Mouse (Mus musculus): Measurements from ENCODE around the gene Ppp1r9b. TPM values are rescaled to one million over a fixed set of nuclear protein-coding genes. Genes with fewer than 3 reads are reported as not detected.

Ppp1r9b gene
- total and polyA plus RNA-seq, 2 experiments from 2014 or later, result 20.4 to 217 TPM

DNA sequence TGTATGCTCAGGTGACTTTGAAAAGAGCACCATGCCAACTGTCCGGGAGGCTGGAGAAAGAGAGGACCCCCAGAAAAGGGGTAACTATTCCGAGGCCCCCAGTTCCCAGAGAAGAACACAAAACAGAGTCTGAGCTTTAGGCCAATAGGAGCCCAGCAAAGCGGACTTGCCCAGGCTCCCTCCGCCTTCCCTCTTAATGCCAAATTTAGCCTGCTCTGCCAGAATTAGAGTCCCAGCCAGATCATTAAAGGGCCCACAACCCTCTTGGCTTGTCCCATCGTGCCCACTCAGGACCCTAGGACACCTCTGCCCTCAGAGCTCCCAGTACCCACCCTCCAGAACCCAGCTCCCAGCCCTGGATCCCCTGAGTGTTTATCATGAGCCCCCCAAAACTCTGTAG, 17.9 kb upstream of the Ppp1r9b start:
- TF ChIP-seq CTCF (IDR thresholded peaks at IDR 0.05), result no peak
- WGBS, result 65% methylated on average over 5 of the region's 5 CpGs
- H3K27ac ChIP-seq (ENCODE audit: low read depth, low read length), result no peak overlapping the region
- H3K9ac ChIP-seq (replicated peaks; ENCODE audit: low read length, poor library complexity, severe bottlenecking), result no peak overlapping the region
- H3K4me2 ChIP-seq (ENCODE audit: low read depth, low read length, poor library complexity, severe bottlenecking), result no peak overlapping the region
- H3K36me3 ChIP-seq (ENCODE audit: insufficient read depth, low read length), result no peaks in the 10 kb centered on the region
- H3K4me3 ChIP-seq (ENCODE audit: low read depth, low read length), result no peak overlapping the region
- H3K9me3 ChIP-seq (ENCODE audit: low read length), result no peaks in the 10 kb centered on the region
- no peaks in the 10 kb centered on the region for H3K4me1 ChIP-seq (ENCODE audit: insufficient read depth, low read length)
- DNase-seq (ENCODE audit: low spot score), result no peak
- no peak for ATAC-seq (ENCODE audit: low FRiP score)
- H3K27me3 ChIP-seq (ENCODE audit: insufficient read depth, low read length), result no peaks in the 10 kb centered on the region

GRCm38 (mm10) chr11:94973313-94973712, 17.5 kb upstream of the Ppp1r9b start:
- TF ChIP-seq CTCF (IDR thresholded peaks at IDR 0.05), result no peak
- 46% methylated on average over 4 of the region's 4 CpGs for whole genome bisulfite sequencing
- Histone ChIP-seq H3K36me3 (ENCODE audit: insufficient read depth, low read length) (no peaks in the 10 kb centered on the region), H3K27ac (ENCODE audit: low read depth, low read length) (no peak overlapping the region), H3K4me3 (ENCODE audit: low read depth, low read length) (no peak overlapping the region), H3K9me3 (ENCODE audit: low read length) (no peaks in the 10 kb centered on the region), H3K27me3 (ENCODE audit: insufficient read depth, low read length) (no peaks in the 10 kb centered on the region), H3K4me1 (ENCODE audit: insufficient read depth, low read length) (no peaks in the 10 kb centered on the region), H3K4me2 (ENCODE audit: low read depth, low read length, poor library complexity, severe bottlenecking) (no peak overlapping the region), H3K9ac (replicated peaks; ENCODE audit: low read length, poor library complexity, severe bottlenecking) (no peak overlapping the region)
- ATAC-seq (ENCODE audit: low FRiP score) (no peak), DNase-seq (ENCODE audit: low spot score) (no peak)

- Histone ChIP-seq H3K4me2 (ENCODE audit: low read depth, low read length, poor library complexity, severe bottlenecking) (no peak overlapping the region), H3K27ac (ENCODE audit: low read depth, low read length) (no peak overlapping the region), H3K9ac (replicated peaks; ENCODE audit: low read length, poor library complexity, severe bottlenecking) (no peak overlapping the region), H3K4me3 (ENCODE audit: low read depth, low read length) (no peak overlapping the region), H3K27me3 (ENCODE audit: insufficient read depth, low read length) (no peaks in the 10 kb centered on the region), H3K36me3 (ENCODE audit: insufficient read depth, low read length) (no peaks in the 10 kb centered on the region), H3K4me1 (ENCODE audit: insufficient read depth, low read length) (0 out of 2 replicates have a peak, but pooled peaks cover 5% of the 10 kb centered on the region), H3K9me3 (ENCODE audit: low read length) (no peaks in the 10 kb centered on the region)
- DNase-seq (ENCODE audit: low spot score), result no peak
- no peak for TF ChIP-seq CTCF (IDR thresholded peaks at IDR 0.05)
- WGBS, result 74% methylated on average over 2 of the region's 2 CpGs
- no peak for ATAC-seq (ENCODE audit: low FRiP score)
Observed at GRCm38 (mm10) chr11:94974951-94975350, 15.9 kb upstream of the Ppp1r9b start.

GRCm38 (mm10) chr11:94976199-94976598, 14.6 kb upstream of the Ppp1r9b start, which contains the start of gene Sgca:
Gene Sgca (minus strand): TSS chr11:94976327.
- Histone ChIP-seq H3K4me3 (ENCODE audit: low read depth, low read length) (no peak within 1 kb of the TSS), H3K9ac (replicated peaks; ENCODE audit: low read length, poor library complexity, severe bottlenecking) (no peak within 1 kb of the TSS), H3K9me3 (ENCODE audit: low read length) (no peaks in the 10 kb centered on the region), H3K36me3 (ENCODE audit: insufficient read depth, low read length) (no peaks in the 10 kb centered on the region), H3K27me3 (ENCODE audit: insufficient read depth, low read length) (no peaks in the 10 kb centered on the region), H3K4me1 (ENCODE audit: insufficient read depth, low read length) (0 out of 2 replicates have a peak, but pooled peaks cover 5% of the 10 kb centered on the region), H3K27ac (ENCODE audit: low read depth, low read length) (no peak within 1 kb of the TSS), H3K4me2 (ENCODE audit: low read depth, low read length, poor library complexity, severe bottlenecking) (no peak within 1 kb of the TSS)
- DNase-seq (ENCODE audit: low spot score), result no peak
- no peak for ATAC-seq (ENCODE audit: low FRiP score)
- TF ChIP-seq CTCF (IDR thresholded peaks at IDR 0.05), result no peak
- WGBS, result 81% methylated on average over 5 of the region's 5 CpGs

DNA sequence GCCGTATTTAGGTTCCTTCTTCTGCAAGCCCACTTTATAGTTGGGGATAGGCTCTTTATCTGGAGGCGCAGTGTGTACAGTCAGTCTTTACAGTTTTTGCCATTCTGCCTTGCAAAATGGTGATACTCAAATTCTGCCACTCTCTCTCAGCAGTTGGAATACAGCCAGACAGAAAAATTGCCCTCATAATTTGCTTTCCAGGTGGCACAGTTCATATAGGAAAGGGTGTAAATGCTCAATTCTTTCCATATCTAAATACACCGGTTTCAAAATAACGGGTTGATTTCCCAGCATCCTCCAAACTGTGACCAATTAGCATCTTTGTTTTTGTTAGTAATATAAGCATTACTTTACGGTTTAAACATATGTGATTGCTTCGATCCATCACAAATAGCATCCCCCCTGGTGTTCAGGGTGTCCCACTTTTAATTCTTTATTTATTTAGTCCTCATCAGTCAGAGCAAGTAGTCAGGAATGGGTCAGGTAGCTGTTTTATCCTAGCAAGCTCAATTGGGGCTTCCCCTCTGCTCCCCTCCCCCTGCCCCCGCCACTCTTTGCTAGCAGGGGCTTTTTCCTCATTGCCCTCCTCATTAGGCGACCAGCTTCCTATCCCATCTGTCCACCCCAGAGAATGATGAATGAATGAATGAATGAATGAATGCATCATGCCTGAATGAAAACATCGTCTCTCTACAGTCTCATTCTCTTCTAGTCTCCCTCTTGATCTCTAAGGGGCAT, 12.5 kb upstream of the Ppp1r9b start:
- H3K4me3 ChIP-seq (ENCODE audit: low read depth, low read length), result peak overlapping the region; percentile 19; the same call in 1 of the 2 replicates
- TF ChIP-seq CTCF (IDR thresholded peaks at IDR 0.05), result no peak
- no peak for DNase-seq (ENCODE audit: low spot score)
- H3K27ac ChIP-seq (ENCODE audit: low read depth, low read length), result peak overlapping the region; percentile 77
- H3K27me3 ChIP-seq (ENCODE audit: insufficient read depth, low read length), result no peaks in the 10 kb centered on the region
- ATAC-seq (ENCODE audit: low FRiP score), result peak; percentile 44
- H3K9ac ChIP-seq (replicated peaks; ENCODE audit: low read length, poor library complexity, severe bottlenecking), result peak overlapping the region; percentile 15; the same call in 1 of the 2 replicates
- WGBS, result 32% methylated on average over 9 of the region's 9 CpGs
- H3K4me1 ChIP-seq (ENCODE audit: insufficient read depth, low read length), result 0 out of 2 replicates have a peak, but pooled peaks cover 5% of the 10 kb centered on the region
- no peaks in the 10 kb centered on the region for H3K36me3 ChIP-seq (ENCODE audit: insufficient read depth, low read length)
- peak overlapping the region; percentile 35 for H3K4me2 ChIP-seq (ENCODE audit: low read depth, low read length, poor library complexity, severe bottlenecking)
- no peaks in the 10 kb centered on the region for H3K9me3 ChIP-seq (ENCODE audit: low read length)

- peak; percentile 97 for DNase-seq (ENCODE audit: low spot score)
- Histone ChIP-seq H3K36me3 (ENCODE audit: insufficient read depth, low read length) (no peaks in the 10 kb centered on the region), H3K4me2 (ENCODE audit: low read depth, low read length, poor library complexity, severe bottlenecking) (peak overlapping the region; percentile 35), H3K4me1 (ENCODE audit: insufficient read depth, low read length) (0 out of 2 replicates have a peak, but pooled peaks cover 5% of the 10 kb centered on the region), H3K9me3 (ENCODE audit: low read length) (no peaks in the 10 kb centered on the region), H3K4me3 (ENCODE audit: low read depth, low read length) (peak overlapping the region; percentile 19; the same call in 1 of the 2 replicates), H3K9ac (replicated peaks; ENCODE audit: low read length, poor library complexity, severe bottlenecking) (peak overlapping the region; percentile 15; the same call in 1 of the 2 replicates), H3K27me3 (ENCODE audit: insufficient read depth, low read length) (no peaks in the 10 kb centered on the region), H3K27ac (ENCODE audit: low read depth, low read length) (peak overlapping the region; percentile 77)
- under 1% methylated on average over 20 of the region's 20 CpGs for WGBS
- ATAC-seq (ENCODE audit: low FRiP score), result peak; percentile 95
- TF ChIP-seq CTCF (IDR thresholded peaks at IDR 0.05), result peak; percentile 100
Observed at GRCm38 (mm10) chr11:94978947-94979346, 11.9 kb upstream of the Ppp1r9b start.

All from midbrain, postnatal 0 days (tissue).